Mouse (Mus musculus) frontal cortex, postnatal 25 days (tissue): Measurements from ENCODE around the gene Tapbp.

Experiments used
- DNase-seq, 2 experiments: peaks; one replicate each; pipeline ENCODE4 v3.0.0; 2022; ENCODE audit warnings: low spot score in 2 of 2

The Tapbp gene

DNA sequence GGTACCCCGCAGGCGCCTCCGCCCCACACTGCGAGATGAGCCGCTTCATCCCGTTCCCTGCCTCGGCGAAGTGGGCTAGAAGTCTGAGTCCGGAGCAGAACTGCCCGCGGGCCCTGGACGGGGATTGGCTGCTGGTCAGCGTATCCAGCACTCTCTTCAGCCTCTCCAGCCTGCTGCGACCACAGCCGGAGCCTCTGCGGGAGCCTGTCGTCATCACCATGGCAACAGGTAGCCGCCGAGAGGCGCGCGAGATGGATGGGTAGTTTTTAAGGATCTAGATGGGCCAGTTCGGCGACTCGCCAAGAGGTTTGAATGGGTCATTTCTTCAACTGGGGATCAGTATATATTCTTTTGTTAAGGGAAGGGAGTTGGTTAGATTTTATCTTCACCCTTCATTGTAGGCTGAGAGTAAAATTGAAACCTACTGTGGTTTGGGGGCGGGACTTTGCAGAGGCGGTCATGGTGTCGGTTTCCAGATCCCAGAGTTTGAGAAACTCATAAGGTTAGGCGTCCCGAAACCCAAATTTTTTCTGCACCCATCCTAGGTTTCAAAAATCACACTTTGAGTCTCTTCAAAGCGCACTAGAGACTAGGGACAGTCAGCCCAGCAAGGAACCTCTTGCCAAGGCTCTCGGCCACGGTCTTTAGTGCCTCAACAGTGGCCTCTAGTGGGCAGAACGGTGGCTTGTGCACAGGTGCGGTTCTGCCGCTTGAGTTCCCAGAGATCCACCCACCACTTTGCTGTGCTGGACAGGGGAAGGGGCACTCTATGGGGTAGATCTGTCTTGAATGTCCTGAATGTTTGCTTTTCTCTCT, 4.8 kb downstream of the Tapbp start:
- peak; percentile 67 to 70 for DNase-seq

- DNase-seq: no peak
Measured at GRCm38 (mm10) chr17:33921361-33921760, 5.7 kb downstream of the Tapbp start.

- DNase-seq: no peak
Measured at GRCm38 (mm10) chr17:33924577-33925283, 9.0 kb downstream of the Tapbp start.

DNA sequence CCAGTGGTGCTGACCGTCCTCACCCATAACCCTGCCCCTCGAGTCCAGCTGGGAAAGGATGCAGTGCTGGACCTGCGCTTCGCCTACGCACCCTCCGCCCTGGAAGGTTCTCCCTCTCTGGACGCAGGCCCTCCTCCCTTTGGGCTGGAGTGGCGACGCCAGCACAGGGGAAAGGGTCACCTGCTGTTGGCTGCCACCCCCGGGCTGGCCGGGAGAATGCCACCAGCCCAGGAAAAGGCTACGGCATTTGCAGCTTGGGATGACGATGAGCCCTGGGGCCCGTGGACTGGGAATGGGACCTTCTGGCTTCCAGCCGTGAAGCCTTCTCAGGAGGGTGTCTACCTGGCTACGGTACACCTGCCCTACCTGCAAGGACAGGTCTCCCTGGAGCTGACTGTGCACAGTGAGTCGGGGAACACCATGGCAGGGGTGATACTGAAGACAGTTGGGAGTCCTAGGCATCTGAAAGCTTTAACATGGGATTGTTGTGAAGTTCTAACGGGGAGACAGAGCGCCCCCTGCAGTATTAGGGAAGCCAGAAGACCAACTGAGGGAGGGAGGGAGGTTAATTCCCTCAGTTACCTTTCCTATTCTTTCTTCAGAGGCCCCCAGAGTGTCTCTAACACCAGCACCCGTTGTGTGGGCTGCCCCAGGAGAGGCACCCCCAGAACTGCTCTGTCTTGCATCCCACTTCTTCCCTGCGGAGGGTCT, 9.9 kb downstream of the Tapbp start:
- DNase-seq: no peak

- DNase-seq: no peak
Measured at GRCm38 (mm10) chr17:33926207-33926932, 10.7 kb downstream of the Tapbp start.

DNA sequence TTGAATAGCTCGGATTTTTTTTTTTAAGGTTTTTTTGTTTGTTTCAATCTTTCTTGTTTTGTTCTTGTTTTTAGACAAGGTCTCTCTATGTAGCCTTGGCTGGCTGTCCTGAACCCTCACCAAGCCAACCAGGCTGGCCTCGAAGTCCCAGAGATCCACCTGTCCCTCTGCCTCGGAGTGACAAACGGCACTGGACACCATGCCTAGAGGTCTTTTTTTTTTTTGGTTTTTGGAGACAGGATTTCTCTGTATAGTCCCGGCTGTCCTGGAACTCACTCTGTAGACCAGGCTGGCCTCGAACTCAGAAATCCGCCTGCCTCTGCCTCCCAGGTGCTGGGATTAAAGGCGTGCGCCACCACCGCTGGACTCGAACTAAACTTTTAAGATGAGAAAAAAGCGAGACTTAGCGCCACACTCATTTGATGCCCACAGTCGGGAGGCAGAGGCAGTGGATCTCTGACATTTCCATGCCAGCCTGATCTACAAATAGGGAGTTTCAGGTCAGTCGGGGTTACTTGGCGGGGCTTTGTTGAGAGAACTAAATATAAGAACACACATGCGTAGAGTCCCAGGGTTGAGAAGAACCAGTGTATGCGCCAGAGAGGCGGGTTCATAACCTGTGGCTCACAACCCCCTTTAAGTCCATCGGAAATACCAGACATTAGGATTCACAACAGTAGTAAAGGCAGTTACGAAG, 12.7 kb downstream of the Tapbp start:
- DNase-seq: no peak

GRCm38 (mm10) chr17:33929371-33930279, 13.9 kb downstream of the Tapbp start, which contains the start of gene Rgl2:
TSS of gene Rgl2 (plus strand) at chr17:33929543.
- peak; percentile 86 to 88 for DNase-seq

DNA sequence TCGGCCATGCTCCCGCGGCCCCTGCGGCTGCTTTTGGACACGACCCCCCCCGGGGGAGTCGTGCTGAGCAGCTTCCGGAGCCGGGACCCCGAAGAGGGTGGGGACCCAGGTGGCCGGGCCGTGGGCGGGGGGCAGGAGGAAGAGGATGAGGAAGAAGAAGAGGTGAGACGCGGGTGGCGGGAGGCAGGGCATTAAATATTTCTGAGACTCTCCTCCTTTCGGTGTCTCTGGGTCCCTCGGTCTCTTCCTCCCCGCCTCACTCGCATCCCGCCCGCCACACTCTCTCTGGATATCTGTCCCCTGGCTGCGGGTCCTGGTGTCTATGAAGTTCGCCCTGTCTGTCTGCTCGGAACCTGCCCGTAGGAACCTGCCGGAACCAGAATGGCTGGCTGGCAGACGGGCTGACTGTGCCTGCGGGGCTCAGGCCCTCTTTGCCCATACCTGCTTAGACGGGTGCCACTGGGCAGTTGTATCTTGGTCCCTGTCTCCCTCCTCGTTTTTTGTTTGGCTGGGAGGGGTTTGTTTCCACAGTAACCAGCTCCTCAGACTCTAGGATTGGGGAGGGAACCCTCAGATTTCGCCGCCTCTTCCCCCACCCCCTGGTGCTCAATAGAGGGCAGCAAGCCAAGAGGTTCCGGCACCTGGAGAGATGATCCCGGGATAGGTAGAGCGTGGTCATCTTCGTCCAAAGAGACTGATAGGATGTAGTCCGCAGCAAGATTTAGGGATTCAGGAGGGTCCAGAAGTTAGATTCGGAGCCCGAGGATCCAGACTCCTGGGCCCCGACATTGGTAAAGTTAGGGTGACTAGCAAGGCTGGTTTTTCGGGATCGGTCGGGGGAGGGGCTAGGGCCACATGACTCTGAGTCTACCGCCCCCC, 14.8 kb downstream of the Tapbp start:
- peak; percentile 54 to 57 for DNase-seq

- DNase-seq: no peak
Measured at GRCm38 (mm10) chr17:33931159-33931866, 15.6 kb downstream of the Tapbp start.

- peak in 1 of 2 experiments; percentile 3 for DNase-seq
Measured at GRCm38 (mm10) chr17:33931947-33932346, 16.2 kb downstream of the Tapbp start.

DNA sequence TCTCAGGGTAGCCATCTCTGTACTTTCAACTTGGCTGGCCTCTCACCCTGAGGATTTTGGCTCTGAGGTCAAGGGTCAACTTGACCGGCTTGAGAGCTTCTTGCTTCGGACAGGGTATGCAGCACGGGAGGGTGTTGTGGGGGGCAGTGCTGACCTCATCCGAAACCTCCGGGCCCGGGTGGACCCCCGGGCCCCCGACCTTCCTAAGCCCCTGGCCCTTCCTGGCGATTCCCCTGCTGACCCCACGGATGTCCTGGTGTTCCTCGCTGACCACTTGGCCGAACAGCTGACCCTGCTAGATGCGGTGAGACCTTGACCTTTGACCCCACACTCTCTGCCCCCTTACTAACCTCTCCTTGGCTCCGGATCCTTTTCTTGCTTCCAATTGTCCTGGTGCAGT, 16.7 kb downstream of the Tapbp start:
- peak in 1 of 2 experiments; percentile 4 for DNase-seq

GRCm38 (mm10) chr17:33932970-33933369, 17.3 kb downstream of the Tapbp start:
- no peak for DNase-seq

DNA sequence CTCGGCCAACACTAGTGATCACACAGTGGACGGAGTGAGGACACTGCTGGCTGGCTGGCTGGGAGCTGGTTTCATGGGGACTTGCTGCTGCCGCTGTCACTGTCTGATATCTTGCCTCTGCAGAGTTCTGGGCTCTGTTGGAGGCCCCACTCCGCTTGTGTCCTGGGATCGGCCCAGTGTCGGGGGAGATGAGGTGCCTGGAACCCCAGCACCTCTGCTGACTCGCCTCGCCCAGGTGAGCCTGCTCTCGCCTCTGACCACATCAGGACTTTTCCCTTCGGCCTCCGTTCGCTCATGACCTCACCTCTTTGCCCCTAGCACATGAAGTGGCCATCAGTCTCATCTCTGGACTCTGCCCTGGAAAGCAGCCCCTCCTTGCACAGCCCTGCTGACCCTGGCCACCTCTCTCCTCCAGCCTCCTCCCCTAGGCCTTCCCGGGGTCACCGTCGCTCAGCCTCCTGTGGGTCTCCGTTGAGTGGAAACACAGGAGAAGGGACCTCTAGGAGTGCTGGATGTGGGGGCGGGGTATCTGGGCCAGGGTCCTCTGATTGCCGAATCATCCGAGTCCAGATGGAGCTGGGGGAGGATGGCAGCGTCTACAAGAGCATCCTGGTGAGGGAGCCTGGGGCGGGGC, 19.8 kb downstream of the Tapbp start:
- DNase-seq: no peak

DNA sequence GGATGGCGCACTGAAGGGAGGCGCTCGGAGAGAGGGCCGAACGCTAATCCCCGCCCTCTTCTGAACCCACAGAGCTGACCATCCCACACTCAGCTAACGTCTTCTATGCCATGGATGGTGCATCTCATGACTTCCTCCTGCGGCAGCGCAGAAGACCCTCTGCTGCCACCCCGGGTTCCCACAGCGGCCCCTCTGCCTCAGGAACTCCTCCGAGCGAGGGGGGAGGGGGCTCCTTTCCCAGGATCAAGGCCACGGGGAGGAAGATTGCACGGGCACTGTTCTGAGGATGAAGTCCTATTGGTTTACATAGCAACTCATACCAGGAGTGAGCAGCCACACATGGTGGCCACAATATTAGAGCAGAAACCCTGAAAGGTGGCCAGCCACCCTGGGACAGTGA, 21.3 kb downstream of the Tapbp start:
- no peak for DNase-seq

- no peak for DNase-seq
Measured at GRCm38 (mm10) chr17:33938783-33939182, 23.1 kb downstream of the Tapbp start.

- DNase-seq: peak; percentile 67 to 79
Measured at GRCm38 (mm10) chr17:33940206-33940805, 24.6 kb downstream of the Tapbp start, which contains the start of the genes Pfdn6 and Wdr46. TSS of gene Pfdn6 (minus strand) at chr17:33940343. TSS of gene Wdr46 (plus strand) at chr17:33940660.

DNA sequence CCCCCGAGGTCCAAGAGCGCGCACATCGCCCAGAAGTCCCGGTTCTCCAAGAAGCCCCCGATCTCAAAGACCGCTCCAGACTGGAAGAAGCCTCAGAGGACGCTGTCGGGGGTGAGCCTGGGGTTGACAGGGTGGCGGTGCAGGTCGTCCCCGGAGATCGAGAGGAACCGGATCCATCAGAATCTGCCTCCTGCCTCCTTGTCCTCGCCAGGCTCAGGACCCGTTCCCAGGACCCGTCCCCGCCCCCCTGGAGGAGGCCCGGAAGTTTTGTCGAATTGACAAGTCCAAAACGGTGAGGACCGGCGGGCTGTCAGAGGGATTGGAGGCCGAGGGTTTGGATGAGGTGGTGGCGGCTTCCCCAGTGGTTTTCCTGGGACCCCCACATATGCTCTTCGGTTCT, 25.3 kb downstream of the Tapbp start:
- no peak for DNase-seq
